Mouse (Mus musculus): ENCODE results near the gene Pkd2l1. TPM values are rescaled to one million over a fixed set of nuclear protein-coding genes. Genes with fewer than 3 reads are reported as not detected.

Gene Pkd2l1
- not detected in 2 replicates for polyA plus RNA-seq (2012; ENCODE audit: low replicate concordance)

GRCm38 (mm10) chr19:44192342-44192741 lies at the start of gene Pkd2l1:
Pkd2l1 (minus strand) TSS chr19:44192442.

GRCm38 (mm10) chr19:44203015-44203564 lies 10.8 kb upstream of the Pkd2l1 start, which contains the start of gene Scd3:
Scd3 (plus strand) TSS chr19:44203269.

GRCm38 (mm10) chr19:44145702-44146567 lies 46.3 kb downstream of the Pkd2l1 start, which contains the start of gene Bloc1s2:
Bloc1s2 (minus strand) TSS chr19:44146446.

GRCm38 (mm10) chr19:44135072-44135959 lies 56.9 kb downstream of the Pkd2l1 start, which contains the start of gene Cwf19l1:
Cwf19l1 (minus strand) TSS chr19:44135876.

GRCm38 (mm10) chr19:44106831-44107660 lies 85.2 kb downstream of the Pkd2l1 start, which contains the start of gene Chuk:
Chuk (minus strand) TSS chr19:44107480.

Other genes starting within 250 kb of the Pkd2l1 start
- 0.43 and 1.2 TPM in 2 replicates for gene Cpn1, start 205.9 kb downstream of the Pkd2l1 start, polyA plus RNA-seq (2012; ENCODE audit: low replicate concordance)
- not detected in 2 replicates for gene Cyp2c23, start 163.2 kb downstream of the Pkd2l1 start, polyA plus RNA-seq (2012; ENCODE audit: low replicate concordance)
- gene Erlin1, start 122.7 kb downstream of the Pkd2l1 start, polyA plus RNA-seq (2012; ENCODE audit: low replicate concordance): 5.7 and 8.2 TPM in 2 replicates
- gene Chuk, start 85.0 kb downstream of the Pkd2l1 start, polyA plus RNA-seq (2012; ENCODE audit: low replicate concordance): 15.3 and 38.1 TPM in 2 replicates
- 3.5 and 7.9 TPM in 2 replicates for gene Cwf19l1, start 56.6 kb downstream of the Pkd2l1 start, polyA plus RNA-seq (2012; ENCODE audit: low replicate concordance)
- 80.9 and 191 TPM in 2 replicates for gene Bloc1s2, start 46.0 kb downstream of the Pkd2l1 start, polyA plus RNA-seq (2012; ENCODE audit: low replicate concordance)
- not detected in 2 replicates for gene Scd3, start 10.8 kb upstream of the Pkd2l1 start, polyA plus RNA-seq (2012; ENCODE audit: low replicate concordance)
- gene Scd2, start 101.2 kb upstream of the Pkd2l1 start, polyA plus RNA-seq (2012; ENCODE audit: low replicate concordance): 3.6 and 9.1 TPM in 2 replicates
- gene Scd4, start 140.7 kb upstream of the Pkd2l1 start, polyA plus RNA-seq (2012; ENCODE audit: low replicate concordance): not detected in 2 replicates
- 262 and 423 TPM in 2 replicates for gene Scd1, start 215.4 kb upstream of the Pkd2l1 start, polyA plus RNA-seq (2012; ENCODE audit: low replicate concordance)

Measured in hematopoietic multipotent progenitor cell, adult 10-12 weeks (in vitro differentiated cells).